ENCODE assay signal across 16 mouse cellular contexts in the genomic region with DNA sequence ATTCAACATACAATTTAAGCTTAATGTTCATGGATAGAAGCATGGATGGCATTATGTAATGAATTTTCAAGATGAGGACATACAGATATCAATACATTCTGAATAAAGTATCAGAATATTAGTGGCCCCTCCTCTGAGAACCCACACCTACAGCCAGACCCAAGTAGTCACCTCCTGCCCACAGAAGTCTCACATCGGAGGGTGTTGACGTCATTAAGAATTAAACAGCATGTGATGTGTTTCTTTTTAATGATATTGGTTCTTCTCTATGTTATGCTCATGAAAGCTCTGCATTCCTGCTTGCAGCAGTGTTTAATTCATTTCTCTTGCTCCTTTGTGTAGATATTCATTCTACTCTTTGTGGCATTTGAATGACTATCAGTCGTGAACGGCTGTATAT.
"Had no signal": no experiment of that assay in that cellular context is flagged by ENCODE, and none has a peak within 500 bp of the region (broad histone marks: within the 10 kb centered on the region; RNA-seq: fewer than 3 reads in every experiment).

No protein-coding gene starts in this region.

- ATAC-seq: hindbrain, postnatal 0 days; intestine, embryonic 16.5 days; liver, embryonic 12.5 days had no signal

- DNase-seq: gastrocnemius, postnatal 14 days; gastrocnemius, postnatal 36 days; heart, adult 11 months; heart, adult 2 months; heart, postnatal 14 days; heart, postnatal 36 days; kidney, adult 11 months; kidney, adult 2 months; kidney, adult 9 months; kidney, postnatal 14 days; kidney, postnatal 36 days; layer of hippocampus, adult 9-11 months; layer of hippocampus, postnatal 36 days had no signal
